Mouse (Mus musculus): ENCODE results near the gene Mrpl20. TPM values are rescaled to one million over a fixed set of nuclear protein-coding genes. Genes with fewer than 3 reads are reported as not detected.
A peak's percentile ranks its signal among the peaks of the same experiment; 100 is the strongest.

Mrpl20 gene
- 10 to 100 TPM; 50.3 to 54.0 TPM for total RNA-seq (2021)
- long read RNA-seq, experiment 1, transcript Mrpl20-201 (4 exons, 764 nt) = major isoform, 64 of 73 reads
- long read RNA-seq, experiment 1, partial matches to known transcripts = 0 of 73 reads
- long read RNA-seq, experiment 1, other reads (novel, unspliced or antisense) = 6 of 73 reads
- long read RNA-seq, experiment 2, transcript Mrpl20-201 (4 exons, 764 nt) = major isoform, 66 of 72 reads
- long read RNA-seq, experiment 2, partial matches to known transcripts = 0 of 72 reads
- long read RNA-seq, experiment 2, other reads (novel, unspliced or antisense) = 6 of 72 reads

GRCm38 (mm10) chr4:155802741-155803339 is at the start of gene Mrpl20:
Mrpl20 (plus strand) TSS chr4:155802878.
- DNase-seq (ENCODE audit: low spot score) = no peak

DNA sequence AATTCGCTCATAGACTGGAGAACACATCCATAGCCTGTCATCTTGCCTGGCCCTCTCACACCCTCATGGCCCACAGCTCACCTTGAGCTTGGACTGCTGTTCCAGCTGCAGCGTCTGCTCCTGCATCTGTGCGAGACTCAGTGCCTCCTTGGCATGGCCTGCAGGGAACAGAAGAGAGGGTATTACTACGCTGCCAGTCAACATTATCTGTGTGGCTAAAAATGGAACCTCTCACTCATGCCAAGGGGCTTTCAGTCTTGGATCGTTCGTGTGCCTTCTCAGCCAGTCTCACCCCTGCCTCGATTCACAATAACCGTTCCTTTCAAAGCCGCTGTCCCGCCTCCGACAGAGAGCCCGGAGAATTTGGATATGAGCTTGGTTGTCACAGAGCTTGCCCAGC is 45.7 kb upstream of the Mrpl20 start:
- DNase-seq (ENCODE audit: low spot score) = no peak

- no peak for DNase-seq (ENCODE audit: low spot score)
These were observed 42.6 kb upstream of the Mrpl20 start for GRCm38 (mm10) chr4:155759862-155760612.

DNA sequence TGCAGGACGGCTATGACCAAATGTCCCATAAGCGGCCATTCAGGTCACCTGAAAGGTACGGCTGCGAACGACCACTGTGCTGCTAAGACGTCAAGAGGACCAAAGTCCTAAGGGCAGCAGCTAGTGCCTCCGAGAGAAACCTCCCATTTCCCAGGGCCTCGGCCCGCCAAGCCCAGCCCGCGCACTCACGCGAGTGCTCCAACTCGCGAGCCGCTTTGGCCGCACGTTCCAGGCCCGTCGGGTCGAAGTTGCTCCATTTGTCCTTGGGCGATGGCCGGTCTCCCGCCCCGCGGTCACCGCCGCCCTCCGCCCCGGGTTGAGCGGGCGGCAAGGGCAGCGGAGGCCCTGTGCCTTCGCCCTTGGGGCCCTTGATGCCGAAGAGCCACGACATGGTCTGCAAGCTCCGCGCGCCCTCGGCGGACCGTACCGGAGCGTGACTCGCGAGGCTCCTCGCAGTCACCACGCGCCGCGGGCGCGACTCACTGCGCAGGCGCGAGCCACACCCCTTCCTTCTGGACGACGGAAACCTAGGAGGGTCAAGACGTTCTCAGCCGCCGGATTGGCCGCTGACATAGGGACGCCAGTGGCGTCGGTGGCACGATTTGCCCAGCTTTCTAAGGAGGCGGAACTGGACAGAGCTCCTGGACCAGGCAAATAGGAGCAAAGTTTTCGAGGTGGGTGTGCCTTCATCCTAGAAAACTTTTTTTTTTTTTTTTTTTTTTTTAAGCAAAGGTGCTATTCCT is 41.9 kb upstream of the Mrpl20 start, which contains the start of gene Atad3a:
Atad3a (minus strand) TSS at position 481 of the 743 bp plus-strand sequence.
- peak; percentile 97 for DNase-seq (ENCODE audit: low spot score)

DNA sequence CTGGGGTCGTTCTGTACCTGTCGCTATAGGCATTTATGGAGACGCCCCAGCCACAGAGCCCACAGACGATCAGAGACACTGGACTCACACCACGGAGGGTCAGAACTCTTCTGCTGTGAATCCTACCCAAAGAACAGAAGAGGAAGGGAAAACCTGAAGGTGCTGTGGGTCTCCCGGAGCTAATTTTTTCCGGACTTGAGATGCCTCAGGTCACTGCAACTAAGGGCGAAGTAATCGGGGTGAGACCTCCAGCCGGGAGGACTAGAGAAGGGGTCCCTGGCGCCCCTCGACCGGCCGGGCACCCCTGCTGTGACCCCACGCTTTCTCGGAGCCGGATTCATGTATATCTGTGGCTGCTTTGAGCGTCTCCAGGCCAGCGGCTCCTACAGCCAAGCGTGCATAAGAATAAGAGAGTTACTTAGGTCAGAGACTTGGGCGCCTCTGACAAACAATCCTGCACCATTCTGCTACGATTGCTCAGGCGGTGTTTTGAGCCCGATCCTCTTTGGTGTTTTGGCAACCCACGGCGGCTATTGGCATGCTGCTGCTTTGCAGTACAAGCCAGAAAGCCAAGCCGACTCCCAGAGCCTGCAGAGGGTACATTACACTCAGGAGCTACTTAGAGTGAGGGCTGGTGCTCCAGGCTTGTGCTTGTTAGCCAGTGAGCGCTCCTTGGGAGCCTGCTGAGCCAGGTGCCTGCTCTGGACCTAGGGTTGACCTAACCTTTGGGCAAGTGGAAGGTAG is 41.1 kb upstream of the Mrpl20 start:
- no peak for DNase-seq (ENCODE audit: low spot score)

DNA sequence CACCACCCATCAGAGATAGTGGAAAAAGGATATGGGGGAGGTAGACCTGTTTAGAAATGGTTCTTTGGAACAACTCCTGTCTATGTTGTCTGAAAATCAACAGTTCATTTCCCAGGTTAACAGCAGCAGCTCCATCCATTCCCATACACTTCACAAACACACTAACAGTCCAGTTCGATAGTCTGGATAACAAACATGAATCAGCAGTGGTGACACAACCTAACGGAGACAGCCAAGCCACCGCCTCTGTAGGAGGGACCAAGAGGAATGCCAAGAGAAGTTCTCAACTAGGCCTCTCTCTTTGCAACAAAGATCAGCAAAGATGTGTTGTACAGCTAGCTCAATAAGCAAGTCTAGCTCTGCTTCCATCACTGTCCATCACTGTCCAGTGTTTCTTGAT is 40.3 kb upstream of the Mrpl20 start:
- no peak for DNase-seq (ENCODE audit: low spot score)

GRCm38 (mm10) chr4:155769496-155769879 is 33.2 kb upstream of the Mrpl20 start:
- DNase-seq (ENCODE audit: low spot score) = no peak

- DNase-seq (ENCODE audit: low spot score) = peak; percentile 93
These were observed 32.7 kb upstream of the Mrpl20 start for GRCm38 (mm10) chr4:155769880-155770512.

DNA sequence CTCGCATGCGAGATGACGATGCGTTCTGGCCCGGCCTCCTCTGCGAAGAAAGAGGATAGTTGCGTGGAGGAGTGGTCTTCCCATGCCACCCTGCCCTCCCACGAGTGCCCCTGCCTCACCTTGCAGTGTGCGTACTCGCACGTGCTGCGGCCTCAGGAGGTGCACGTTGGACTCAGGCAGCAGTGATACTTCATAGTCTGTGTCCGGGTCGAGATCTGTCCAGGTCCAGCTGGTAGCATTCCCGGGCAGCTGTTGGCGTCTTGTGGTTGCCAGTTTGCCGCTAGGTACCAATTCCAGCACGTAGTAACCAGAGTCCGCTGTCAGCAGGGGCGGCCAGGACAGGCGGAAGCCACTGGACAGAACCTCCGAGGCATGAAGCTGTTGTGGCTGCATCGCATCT is 32.1 kb upstream of the Mrpl20 start:
- DNase-seq (ENCODE audit: low spot score) = peak; percentile 89

- DNase-seq (ENCODE audit: low spot score) = no peak
These were observed 31.0 kb upstream of the Mrpl20 start for GRCm38 (mm10) chr4:155771706-155772105.

- DNase-seq (ENCODE audit: low spot score) = no peak
These were observed 29.9 kb upstream of the Mrpl20 start for GRCm38 (mm10) chr4:155772786-155773185.

- no peak for DNase-seq (ENCODE audit: low spot score)
These were observed 29.2 kb upstream of the Mrpl20 start for GRCm38 (mm10) chr4:155773335-155774078.

DNA sequence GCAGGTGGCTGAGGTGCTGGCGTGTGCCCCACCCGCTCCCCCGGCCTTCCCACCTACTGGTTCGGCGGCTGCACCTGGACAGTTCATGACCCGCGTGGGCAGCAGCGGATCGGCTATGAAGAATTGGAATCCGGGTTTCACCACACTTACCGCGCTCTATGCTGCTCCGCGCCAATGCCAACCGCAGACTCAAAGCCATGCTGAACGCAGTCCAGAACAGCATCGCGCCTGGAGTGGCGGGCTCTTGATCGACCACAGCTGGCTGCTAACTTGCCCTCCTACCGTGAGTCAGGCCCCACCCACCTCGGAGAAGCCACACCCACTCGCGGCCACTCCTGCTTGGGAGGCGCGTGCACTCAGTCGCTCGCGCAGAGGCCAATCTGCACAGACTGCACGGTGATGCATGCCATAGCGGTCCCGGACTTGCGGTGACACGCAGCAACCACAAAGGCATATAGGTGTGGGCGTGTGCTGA is 28.4 kb upstream of the Mrpl20 start, which contains the start of gene Vwa1:
Vwa1 (minus strand) TSS at position 419 of the 475 bp plus-strand sequence.
- DNase-seq (ENCODE audit: low spot score) = peak; percentile 93

GRCm38 (mm10) chr4:155774971-155775740 is 27.5 kb upstream of the Mrpl20 start:
- DNase-seq (ENCODE audit: low spot score) = peak; percentile 76

- no peak for DNase-seq (ENCODE audit: low spot score)
These were observed 26.8 kb upstream of the Mrpl20 start for GRCm38 (mm10) chr4:155775855-155776254.

DNA sequence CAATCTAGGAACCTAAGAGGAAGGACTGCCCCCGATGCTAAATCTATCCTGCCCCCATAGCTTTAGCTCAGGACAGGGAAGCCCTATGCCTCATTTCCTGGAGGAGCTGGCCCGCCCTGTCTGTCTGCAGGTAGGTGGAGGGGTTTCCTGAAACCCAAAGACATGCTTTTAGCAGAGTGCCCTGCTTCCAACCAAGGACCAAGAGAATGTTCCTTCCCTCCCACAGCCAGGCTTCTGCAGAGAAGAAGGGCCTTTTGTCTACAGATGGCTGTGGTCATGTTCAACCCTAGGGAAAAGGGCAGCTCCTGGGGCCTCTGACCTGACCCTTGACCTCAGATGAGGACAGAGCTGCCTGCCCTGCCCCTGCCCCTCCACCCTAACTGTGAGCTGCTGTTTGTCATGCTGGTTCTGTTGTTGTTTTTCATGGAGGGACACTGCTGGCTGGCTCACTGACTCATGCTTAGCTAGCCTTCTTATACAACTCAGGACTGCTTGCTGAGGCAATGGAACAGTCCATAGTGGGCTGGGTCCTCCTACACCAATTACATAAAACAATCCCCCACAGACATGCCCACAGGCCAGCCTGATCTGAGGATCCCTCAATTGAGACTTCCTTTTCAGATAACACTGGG is 25.9 kb upstream of the Mrpl20 start:
- DNase-seq (ENCODE audit: low spot score) = no peak

GRCm38 (mm10) chr4:155777816-155778215 is 24.9 kb upstream of the Mrpl20 start:
- no peak for DNase-seq (ENCODE audit: low spot score)

- no peak for DNase-seq (ENCODE audit: low spot score)
These were observed 23.2 kb upstream of the Mrpl20 start for GRCm38 (mm10) chr4:155779498-155779897.
